Mouse (Mus musculus) right cerebral cortex, postnatal 10 days (tissue): ENCODE measurements around the gene Flt1.
A peak's percentile ranks its signal among the peaks of the same experiment; 100 is the strongest.

ENCODE experiments used
- DNase-seq, 2 experiments: peaks; one replicate each; pipeline ENCODE4 v3.0.0; 2021; ENCODE audit warnings: low spot score in 2 of 2

Gene Flt1

DNA sequence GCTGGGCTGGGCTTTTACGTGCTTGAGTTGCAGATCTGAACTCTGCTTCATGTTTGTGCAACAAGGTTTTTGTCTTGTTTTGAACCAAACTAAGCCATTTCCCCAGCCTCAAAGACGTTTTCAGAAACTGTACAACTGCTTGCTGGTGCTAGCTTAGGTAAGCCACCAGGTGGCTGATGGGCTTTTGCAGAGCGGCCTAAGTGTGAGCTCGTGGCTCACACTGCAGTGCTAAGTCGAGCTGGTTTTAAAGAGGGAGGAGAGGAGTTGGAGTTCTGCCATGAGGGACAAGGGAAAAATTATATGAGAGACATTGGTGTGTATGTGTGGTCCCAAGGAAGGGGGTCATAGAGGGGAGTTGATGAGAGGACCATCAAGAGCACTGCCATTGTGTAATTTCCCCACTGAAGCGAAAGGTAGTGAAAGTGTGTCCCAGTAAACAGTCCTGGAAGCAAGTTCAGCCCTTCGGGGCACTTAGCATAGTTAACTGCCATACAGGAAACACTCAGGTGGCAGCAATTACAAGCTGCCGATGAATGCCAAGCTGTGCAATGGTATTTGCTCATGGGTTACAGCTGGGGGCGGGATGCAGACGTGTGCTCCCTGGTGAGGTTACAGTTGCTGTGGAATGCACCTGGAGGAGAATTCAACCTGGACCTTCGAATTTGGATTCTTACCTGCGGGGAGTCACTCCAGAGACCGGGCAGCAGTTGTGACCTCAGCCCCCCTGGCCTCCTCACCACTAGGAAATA lies 173.8 kb downstream of the Flt1 start:
- no peak for DNase-seq

GRCm38 (mm10) chr5:147549016-147549755 lies 176.6 kb downstream of the Flt1 start:
- peak in 1 of 2 experiments; percentile 13 for DNase-seq

DNA sequence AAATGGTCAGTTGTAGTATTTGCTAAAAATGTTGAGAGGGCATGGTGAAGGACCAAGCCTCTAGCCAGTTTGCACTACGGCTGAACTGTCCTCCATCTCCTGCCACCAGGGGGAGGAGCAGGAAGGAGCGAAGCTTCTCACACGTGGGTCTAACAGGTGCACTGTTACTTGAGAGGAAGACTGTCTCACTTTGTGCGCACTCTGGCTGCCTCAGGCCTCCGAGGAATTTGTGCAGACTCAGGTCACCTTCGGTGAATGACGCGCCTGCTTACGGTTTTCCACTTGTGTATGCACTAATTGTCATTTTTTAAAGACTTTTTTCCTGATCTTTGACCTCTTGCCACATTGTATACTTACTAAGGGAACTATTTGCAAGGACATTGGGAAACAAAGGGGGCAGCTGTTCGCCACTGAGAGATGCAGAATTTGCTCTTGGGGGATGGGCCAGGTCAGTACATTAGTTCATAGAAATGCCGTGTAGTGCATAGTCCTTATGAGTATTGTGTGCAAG lies 180.0 kb downstream of the Flt1 start:
- DNase-seq = no peak

DNA sequence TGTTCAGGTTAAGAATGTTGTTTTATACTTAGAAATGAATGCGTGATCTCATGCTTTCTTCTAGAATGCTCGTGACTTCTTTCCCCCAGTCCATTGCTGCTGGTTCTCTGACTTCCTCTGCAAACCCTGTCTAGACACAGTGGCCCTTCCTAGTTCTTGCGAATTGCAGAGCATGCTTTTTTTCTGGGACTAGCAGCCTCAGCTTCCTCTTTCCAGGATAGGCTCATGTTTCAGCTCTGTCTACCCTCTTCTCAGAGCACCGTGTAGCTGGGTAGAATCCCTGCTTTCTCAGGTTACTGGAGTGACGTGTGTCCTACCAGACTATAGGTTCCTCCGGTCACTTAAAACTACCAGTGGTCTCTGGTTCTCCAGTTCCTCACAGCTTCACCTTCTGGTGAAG lies 183.5 kb downstream of the Flt1 start:
- DNase-seq = no peak

DNA sequence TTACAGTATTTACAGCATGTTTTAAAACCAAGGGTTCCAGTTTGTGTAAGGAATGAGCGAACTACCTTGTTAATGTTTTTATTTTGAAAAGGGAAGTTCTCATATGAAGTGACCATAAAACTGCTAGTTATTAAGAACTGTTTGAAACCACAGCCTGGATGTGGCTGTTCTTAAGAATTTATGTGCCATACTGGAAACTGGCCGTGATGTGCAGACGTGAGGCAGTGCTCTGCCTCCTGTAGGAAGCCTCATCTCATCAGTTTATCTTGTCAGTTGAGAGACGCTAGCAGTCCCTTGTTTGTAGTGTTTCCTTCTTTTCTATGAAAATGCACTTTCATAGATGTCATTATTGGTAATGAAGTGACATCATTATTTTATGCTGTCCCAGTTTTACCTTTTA lies 186.0 kb downstream of the Flt1 start:
- DNase-seq = no peak

DNA sequence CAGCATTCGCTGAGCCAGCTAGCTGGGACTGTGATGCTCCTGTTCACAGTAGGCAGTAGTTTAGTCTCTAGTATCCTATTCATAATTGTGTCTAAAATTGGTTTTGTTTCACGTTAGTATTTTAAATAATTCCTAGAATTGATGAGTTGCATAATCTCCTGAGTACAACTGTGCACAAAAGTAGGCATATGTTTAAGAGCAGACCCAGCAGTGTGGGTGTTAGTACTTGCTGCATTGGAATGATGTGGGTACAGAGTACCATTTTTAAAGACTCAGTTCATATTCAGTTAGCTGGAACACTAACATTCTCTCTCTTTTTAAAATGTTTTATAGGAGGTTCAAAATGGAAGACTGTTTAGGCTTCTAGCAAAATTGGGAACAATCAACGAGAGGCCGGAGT lies 186.4 kb downstream of the Flt1 start:
- no peak for DNase-seq

DNA sequence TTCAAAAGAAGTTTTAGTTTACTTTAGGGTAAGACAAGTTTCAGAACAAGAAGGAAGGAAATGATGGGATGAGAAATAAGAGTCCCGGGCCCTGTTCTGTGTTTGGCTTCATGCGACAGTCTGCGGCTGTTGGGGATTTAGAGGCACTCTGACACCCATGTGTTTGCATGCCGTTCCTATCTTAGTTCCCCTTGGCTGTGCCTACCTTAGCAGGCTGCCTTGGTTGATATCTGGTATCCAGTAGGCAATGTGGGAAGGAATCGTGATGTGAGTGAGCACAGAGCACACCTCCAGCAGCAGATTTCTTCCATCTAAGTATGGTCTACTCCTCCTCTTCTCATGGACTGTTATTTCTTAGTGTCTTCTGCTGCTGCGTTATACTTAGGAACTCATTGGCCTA lies 193.8 kb downstream of the Flt1 start:
- DNase-seq = no peak

DNA sequence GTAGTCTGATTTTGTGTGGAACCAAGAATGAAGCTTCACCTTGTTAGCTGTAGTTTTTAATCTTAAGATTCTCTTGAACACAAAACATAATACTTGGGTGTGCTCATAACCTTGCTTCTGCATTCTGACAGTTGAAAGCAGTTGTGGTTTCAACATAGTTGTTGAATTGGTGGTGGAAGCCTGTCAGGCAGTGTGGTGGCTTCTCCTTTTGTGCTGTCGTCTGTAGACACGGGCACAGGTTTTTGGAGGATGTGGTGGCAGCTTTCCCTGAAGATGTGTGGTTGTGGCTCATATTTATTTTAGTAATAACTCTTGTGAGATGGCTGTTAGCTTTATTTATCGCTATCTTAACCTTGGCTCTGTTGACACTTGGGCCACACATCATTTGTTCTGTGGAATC lies 198.0 kb downstream of the Flt1 start:
- no peak for DNase-seq

GRCm38 (mm10) chr5:147527006-147527405 lies 198.8 kb downstream of the Flt1 start:
- no peak for DNase-seq
